Mouse (Mus musculus) lung, embryonic 15.5 days (tissue): ENCODE data around the gene Postn. TPM values are rescaled to one million over a fixed set of nuclear protein-coding genes. Genes with fewer than 3 reads are reported as not detected.

ENCODE experiments used
- ATAC-seq: fragments of 200-750 bp; cut with Nextera tagmentation; 2 replicates; pipeline ENCODE4 v1.8.0; 2017; ENCODE audit warnings: moderate number of reproducible peaks, borderline replicate concordance; ENCODE audit not compliant: low FRiP score, low TSS enrichment; ENCODE audit errors: extremely low read depth
- H3K27ac ChIP-seq: fragments of 300-500 bp; sonication (generic); 2 replicates; pipeline ENCODE4 v1.5.1; 2015; ENCODE audit warnings: moderate library complexity, mild to moderate bottlenecking, inconsistent platforms
- H3K27me3 ChIP-seq: fragments of 300-500 bp; sonication (generic); 2 replicates; pipeline ENCODE4 v1.6.1; 2015; ENCODE audit warnings: inconsistent platforms
- H3K36me3 ChIP-seq: fragments of 300-500 bp; sonication (generic); 2 replicates; pipeline ENCODE4 v1.6.1; 2015; ENCODE audit warnings: inconsistent platforms
- H3K4me1 ChIP-seq: fragments of 300-500 bp; sonication (generic); 2 replicates; pipeline ENCODE4 v1.6.1; 2015; ENCODE audit warnings: inconsistent platforms
- H3K4me2 ChIP-seq: fragments of 300-500 bp; sonication (generic); 2 replicates; pipeline ENCODE4 v1.6.1; 2015; ENCODE audit warnings: inconsistent platforms, mild to moderate bottlenecking, moderate library complexity
- H3K4me3 ChIP-seq: fragments of 300-500 bp; sonication (generic); 2 replicates; pipeline ENCODE4 v1.5.1; 2015; ENCODE audit warnings: mild to moderate bottlenecking, inconsistent platforms
- H3K9ac ChIP-seq: fragments of 300-500 bp; sonication (generic); 2 replicates; pipeline ENCODE4 v1.6.1; 2015; ENCODE audit warnings: inconsistent platforms
- H3K9me3 ChIP-seq: fragments of 300-500 bp; sonication (generic); 2 replicates; pipeline ENCODE4 v1.6.1; 2016; ENCODE audit warnings: inconsistent platforms
- WGBS: fragments of 180-500 bp; shearing (Covaris S2); methylation state at CpG from one replicate; pipeline ENCODE4 v1.1.7; 2015; 5-methylcytosine and 5-hydroxymethylcytosine counted together
- polyA plus RNA-seq: library from polyadenylated mRNA; unstranded; fragments of >200 nt; fragmentation: Nextera tagmentation; extraction: Ambion mirVana; gene quantifications from 2 replicates; pipeline ENCODE4 v1.2.1, GENCODE M21; 2015

Postn gene
- 102 and 129 TPM in 2 replicates for polyA plus RNA-seq

GRCm38 (mm10) chr3:54360897-54361296 is at the start of gene Postn:
Gene Postn (plus strand): TSS chr3:54361109.
- H3K4me2 ChIP-seq: peak within 1 kb of the TSS; percentile 8; the same call in 1 of the 2 replicates
- WGBS: 28% methylated on average over 6 of the region's 6 CpGs
- no peaks in the 10 kb centered on the region for H3K9me3 ChIP-seq
- peak; percentile 46; the same call in 1 of the 2 replicates for ATAC-seq
- no peaks in the 10 kb centered on the region for H3K36me3 ChIP-seq
- H3K27ac ChIP-seq: 0 out of 2 replicates have a peak within 1 kb of the TSS, but pooled peaks have one; percentile 10
- H3K27me3 ChIP-seq: no peaks in the 10 kb centered on the region
- H3K9ac ChIP-seq: no peak within 1 kb of the TSS; the same call in 1 of the 2 replicates
- H3K4me3 ChIP-seq: 0 out of 2 replicates have a peak within 1 kb of the TSS, but pooled peaks have one; percentile 20
- H3K4me1 ChIP-seq: peaks cover 13% of the 10 kb centered on the region; the same call in 1 of the 2 replicates

- Histone ChIP-seq H3K4me3 (no peak overlapping the region), H3K9me3 (no peaks in the 10 kb centered on the region), H3K4me2 (no peak overlapping the region), H3K27ac (no peak overlapping the region), H3K36me3 (no peaks in the 10 kb centered on the region), H3K9ac (no peak overlapping the region), H3K4me1 (no peaks in the 10 kb centered on the region), H3K27me3 (no peaks in the 10 kb centered on the region)
- no peak for ATAC-seq
- 72% methylated on average over 2 of the region's 2 CpGs for WGBS
These were observed 46.9 kb upstream of the Postn start for GRCm38 (mm10) chr3:54314055-54314454.

- Histone ChIP-seq H3K27ac (no peak overlapping the region), H3K36me3 (no peaks in the 10 kb centered on the region), H3K9me3 (no peaks in the 10 kb centered on the region), H3K4me3 (no peak overlapping the region), H3K4me1 (no peaks in the 10 kb centered on the region), H3K4me2 (no peak overlapping the region), H3K27me3 (no peaks in the 10 kb centered on the region), H3K9ac (no peak overlapping the region)
- ATAC-seq: no peak
- 24% methylated on average over 9 of the region's 9 CpGs for WGBS
These were observed 7.8 kb upstream of the Postn start for GRCm38 (mm10) chr3:54352891-54353652.

- no peaks in the 10 kb centered on the region for H3K27me3 ChIP-seq
- ATAC-seq: no peak
These were observed 3.3 kb upstream of the Postn start for GRCm38 (mm10) chr3:54357561-54357960.

GRCm38 (mm10) chr3:54358463-54359189 is 2.3 kb upstream of the Postn start:
- Histone ChIP-seq H3K27ac (peak overlapping the region; percentile 50), H3K9ac (no peak overlapping the region), H3K36me3 (no peaks in the 10 kb centered on the region), H3K4me2 (peak overlapping the region; percentile 39), H3K4me1 (peaks cover 13% of the 10 kb centered on the region; the same call in 1 of the 2 replicates), H3K9me3 (no peaks in the 10 kb centered on the region), H3K4me3 (peak overlapping the region; percentile 8; the same call in 1 of the 2 replicates), H3K27me3 (no peaks in the 10 kb centered on the region)
- peak; percentile 71; the same call in 1 of the 2 replicates for ATAC-seq
- WGBS: 27% methylated on average over 15 of the region's 15 CpGs

More at GRCm38 (mm10) chr3:54357561-54357960, 3.3 kb upstream of the Postn start:
- Histone ChIP-seq H3K27ac (no peak overlapping the region), H3K9me3 (no peaks in the 10 kb centered on the region), H3K4me2 (no peak overlapping the region), H3K36me3 (no peaks in the 10 kb centered on the region), H3K4me3 (no peak overlapping the region), H3K9ac (no peak overlapping the region), H3K4me1 (peaks cover 13% of the 10 kb centered on the region; the same call in 1 of the 2 replicates)
- WGBS: 67% methylated on average over 3 of the region's 3 CpGs

GRCm38 (mm10) chr3:54361656-54362055 is 747 bp downstream of the Postn start:
- no peak for ATAC-seq
- H3K9me3 ChIP-seq: no peaks in the 10 kb centered on the region
- no peak overlapping the region for H3K27ac ChIP-seq
- H3K36me3 ChIP-seq: no peaks in the 10 kb centered on the region
- no peak overlapping the region for H3K9ac ChIP-seq
- H3K4me1 ChIP-seq: peaks cover 13% of the 10 kb centered on the region; the same call in 1 of the 2 replicates
- H3K4me3 ChIP-seq: 0 out of 2 replicates have a peak overlapping the region, but pooled peaks have one; percentile 4
- H3K4me2 ChIP-seq: no peak overlapping the region
- H3K27me3 ChIP-seq: no peaks in the 10 kb centered on the region

- Histone ChIP-seq H3K9me3 (no peaks in the 10 kb centered on the region), H3K4me1 (no peaks in the 10 kb centered on the region), H3K4me3 (no peak overlapping the region), H3K9ac (no peak overlapping the region), H3K27me3 (no peaks in the 10 kb centered on the region), H3K36me3 (0 out of 2 replicates have a peak, but pooled peaks cover 3% of the 10 kb centered on the region), H3K27ac (no peak overlapping the region), H3K4me2 (no peak overlapping the region)
- WGBS: 84% methylated on average over 1 of the region's 1 CpGs
- ATAC-seq: no peak
These were observed 10.1 kb downstream of the Postn start for GRCm38 (mm10) chr3:54371015-54371414.

- Histone ChIP-seq H3K9me3 (no peaks in the 10 kb centered on the region), H3K4me1 (no peaks in the 10 kb centered on the region), H3K4me3 (no peak overlapping the region), H3K27me3 (no peaks in the 10 kb centered on the region), H3K27ac (no peak overlapping the region), H3K36me3 (0 out of 2 replicates have a peak, but pooled peaks cover 3% of the 10 kb centered on the region), H3K9ac (no peak overlapping the region), H3K4me2 (no peak overlapping the region)
- no peak for ATAC-seq
- WGBS: 68% methylated on average over 6 of the region's 6 CpGs
These were observed 11.7 kb downstream of the Postn start for GRCm38 (mm10) chr3:54372625-54373024.

GRCm38 (mm10) chr3:54376014-54376413 is 15.1 kb downstream of the Postn start:
- Histone ChIP-seq H3K4me2 (no peak overlapping the region), H3K27ac (no peak overlapping the region), H3K4me1 (no peaks in the 10 kb centered on the region), H3K9me3 (no peaks in the 10 kb centered on the region), H3K27me3 (no peaks in the 10 kb centered on the region), H3K9ac (no peak overlapping the region), H3K36me3 (0 out of 2 replicates have a peak, but pooled peaks cover 3% of the 10 kb centered on the region), H3K4me3 (no peak overlapping the region)
- no peak for ATAC-seq
- WGBS: 91% methylated on average over 6 of the region's 6 CpGs

- Histone ChIP-seq H3K36me3 (0 out of 2 replicates have a peak, but pooled peaks cover 3% of the 10 kb centered on the region), H3K9me3 (no peaks in the 10 kb centered on the region), H3K27me3 (no peaks in the 10 kb centered on the region), H3K4me3 (no peak overlapping the region), H3K27ac (no peak overlapping the region), H3K4me2 (no peak overlapping the region), H3K4me1 (no peaks in the 10 kb centered on the region), H3K9ac (no peak overlapping the region)
- 43% methylated on average over 2 of the region's 2 CpGs for WGBS
- no peak for ATAC-seq
These were observed 16.7 kb downstream of the Postn start for GRCm38 (mm10) chr3:54377647-54378046.

- Histone ChIP-seq H3K9ac (no peak overlapping the region), H3K27ac (no peak overlapping the region), H3K4me1 (no peaks in the 10 kb centered on the region), H3K9me3 (no peaks in the 10 kb centered on the region), H3K4me3 (no peak overlapping the region), H3K36me3 (0 out of 2 replicates have a peak, but pooled peaks cover 3% of the 10 kb centered on the region), H3K4me2 (no peak overlapping the region), H3K27me3 (no peaks in the 10 kb centered on the region)
- 67% methylated on average over 1 of the region's 1 CpGs for WGBS
- no peak for ATAC-seq
These were observed 17.2 kb downstream of the Postn start for GRCm38 (mm10) chr3:54378135-54378534.
